Mouse (Mus musculus) intestine, embryonic 15.5 days (tissue): Measurements from ENCODE around the gene Fxyd6. TPM values are rescaled to one million over a fixed set of nuclear protein-coding genes. Genes with fewer than 3 reads are reported as not detected.

Experiments used
- ATAC-seq: fragments of 200-750 bp; cut with Nextera tagmentation; 2 replicates; pipeline ENCODE4 v1.8.0; 2017; ENCODE audit warnings: moderate TSS enrichment, moderate library complexity
- H3K27ac ChIP-seq: fragments of 300-500 bp; sonication (generic); 2 replicates; pipeline ENCODE4 v1.5.1; 2015; ENCODE audit warnings: mild to moderate bottlenecking, inconsistent platforms
- H3K27me3 ChIP-seq: fragments of 300-500 bp; sonication (generic); replicated peaks from 2 replicates; pipeline ENCODE4 v1.6.1; 2015; ENCODE audit warnings: inconsistent platforms
- H3K36me3 ChIP-seq: fragments of 300-500 bp; sonication (generic); 2 replicates; pipeline ENCODE4 v1.6.1; 2015; ENCODE audit warnings: inconsistent platforms
- H3K4me1 ChIP-seq: fragments of 300-500 bp; sonication (generic); replicated peaks from 2 replicates; pipeline ENCODE4 v1.6.1; 2015; ENCODE audit warnings: inconsistent platforms
- H3K4me2 ChIP-seq: fragments of 300-500 bp; sonication (generic); replicated peaks from 2 replicates; pipeline ENCODE4 v1.6.1; 2015; ENCODE audit warnings: mild to moderate bottlenecking, inconsistent platforms
- H3K4me3 ChIP-seq: fragments of 300-500 bp; sonication (generic); replicated peaks from 2 replicates; pipeline ENCODE4 v1.5.1; 2015; ENCODE audit warnings: inconsistent platforms
- H3K9ac ChIP-seq: fragments of 300-500 bp; sonication (generic); 2 replicates; pipeline ENCODE4 v1.6.1; 2015; ENCODE audit warnings: inconsistent platforms
- H3K9me3 ChIP-seq: fragments of 300-500 bp; sonication (generic); 2 replicates; pipeline ENCODE4 v1.6.1; 2016; ENCODE audit warnings: inconsistent platforms
- WGBS: fragments of 180-500 bp; shearing (Covaris S2); methylation state at CpG from one replicate; pipeline ENCODE4 v1.1.7; 2015; 5-methylcytosine and 5-hydroxymethylcytosine counted together
- polyA plus RNA-seq: library from polyadenylated mRNA; unstranded; fragments of >200 nt; fragmentation: Nextera tagmentation; extraction: Ambion mirVana; gene quantifications from 2 replicates; pipeline ENCODE4 v1.2.1, GENCODE M21; 2015

The Fxyd6 gene
- polyA plus RNA-seq, 1 experiment from 2014 or later = 77.2 TPM

- H3K4me2 ChIP-seq = no peak overlapping the region
- no peak overlapping the region for H3K4me3 ChIP-seq
- no peak for ATAC-seq
- no peaks in the 10 kb centered on the region for H3K9me3 ChIP-seq
- 0 out of 2 replicates have a peak, but pooled peaks cover 2% of the 10 kb centered on the region for H3K4me1 ChIP-seq
- H3K36me3 ChIP-seq = no peaks in the 10 kb centered on the region
- H3K27ac ChIP-seq = no peak overlapping the region
- no peak overlapping the region for H3K9ac ChIP-seq
- no peaks in the 10 kb centered on the region for H3K27me3 ChIP-seq
- WGBS = 59% methylated on average over 4 of the region's 4 CpGs
Observed at GRCm38 (mm10) chr9:45439025-45439424, 69.0 kb downstream of the Fxyd6 start.

GRCm38 (mm10) chr9:45440083-45440784 lies 70.2 kb downstream of the Fxyd6 start:
- Histone ChIP-seq H3K27ac (no peak overlapping the region), H3K36me3 (no peaks in the 10 kb centered on the region), H3K4me2 (no peak overlapping the region), H3K27me3 (no peaks in the 10 kb centered on the region), H3K9ac (no peak overlapping the region), H3K4me3 (no peak overlapping the region), H3K4me1 (0 out of 2 replicates have a peak, but pooled peaks cover 2% of the 10 kb centered on the region), H3K9me3 (no peaks in the 10 kb centered on the region)
- 64% methylated on average over 16 of the region's 16 CpGs for WGBS
- ATAC-seq = no peak

GRCm38 (mm10) chr9:45444251-45444798 lies 74.3 kb downstream of the Fxyd6 start:
- Histone ChIP-seq H3K27ac (no peak overlapping the region), H3K9ac (no peak overlapping the region), H3K36me3 (no peaks in the 10 kb centered on the region), H3K4me2 (no peak overlapping the region), H3K4me1 (peaks cover 2% of the 10 kb centered on the region; the same call in 1 of the 2 replicates), H3K9me3 (no peaks in the 10 kb centered on the region), H3K27me3 (no peaks in the 10 kb centered on the region; the same call in 1 of the 2 replicates), H3K4me3 (no peak overlapping the region)
- peak; percentile 71 for ATAC-seq
- WGBS = 50% methylated on average over 5 of the region's 5 CpGs

Other genes with a start within 250 kb of the Fxyd6 start
- gene Scn4b, start 231.8 kb upstream of the Fxyd6 start, polyA plus RNA-seq = 0.11 and 0.13 TPM in 2 replicates
- 0.43 TPM in 1 of 2 replicates, not detected in the other for gene BC049352, start 188.2 kb upstream of the Fxyd6 start, polyA plus RNA-seq
- 29.1 and 33.6 TPM in 2 replicates for gene Tmprss4, start 166.1 kb upstream of the Fxyd6 start, polyA plus RNA-seq
- gene Il10ra, start 101.0 kb upstream of the Fxyd6 start, polyA plus RNA-seq = 1.4 TPM in 2 replicates
- 0.36 and 0.40 TPM in 2 replicates for gene Tmprss13, start 51.1 kb upstream of the Fxyd6 start, polyA plus RNA-seq
- 2.6 and 3.0 TPM in 2 replicates for gene Fxyd2, start 29.5 kb downstream of the Fxyd6 start, polyA plus RNA-seq
- 0.38 and 0.44 TPM in 2 replicates for gene Dscaml1, start 56.4 kb downstream of the Fxyd6 start, polyA plus RNA-seq